Comparison of ENCODE assay signal across 8 mouse cellular contexts in the genomic region with DNA sequence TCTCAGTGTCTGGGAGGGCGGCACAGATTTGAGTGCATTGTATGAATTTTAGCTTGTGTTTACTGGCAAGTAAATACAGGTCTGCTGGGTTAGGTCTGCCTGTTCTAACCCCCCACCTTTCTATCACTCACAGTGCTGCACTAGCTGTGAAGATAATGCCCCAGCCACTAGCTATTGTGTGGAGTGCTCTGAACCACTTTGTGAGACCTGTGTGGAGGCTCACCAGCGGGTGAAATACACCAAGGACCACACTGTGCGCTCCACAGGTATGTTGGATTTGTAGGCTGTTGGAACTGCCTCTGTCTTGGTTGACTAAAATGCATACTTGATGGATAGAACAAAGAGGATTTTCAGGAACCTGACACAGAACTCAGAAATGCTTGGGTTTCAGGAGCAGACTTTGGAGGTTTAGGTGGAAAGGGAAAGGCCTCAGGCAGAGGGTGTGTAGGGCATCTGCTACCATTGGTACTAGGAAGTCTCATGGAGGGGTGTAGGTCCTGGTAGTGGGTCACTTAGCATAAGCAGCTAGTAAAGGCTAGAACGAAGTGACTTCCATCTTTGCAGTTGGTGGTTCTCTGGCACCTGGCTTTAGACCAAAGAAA. TPM values are rescaled to one million over a fixed set of nuclear protein-coding genes. Genes with fewer than 3 reads are reported as not detected.
DNase-seq lines count a peak whose midpoint lies in the region; ATAC-seq and TF ChIP-seq lines count a peak whose summit lies in the region.

No protein-coding gene starts in this region.

- H3K27me3 ChIP-seq in erythroblast, embryonic 14.5 days (ENCODE audit: control insufficient read depth), result no peaks in the 10 kb centered on the region
- H3K27me3 ChIP-seq in CH12.LX (replicated peaks), result no peaks in the 10 kb centered on the region
- H3K27me3 ChIP-seq in forebrain, embryonic 16.5 days (replicated peaks; ENCODE audit: control insufficient read depth, insufficient read depth, low read length), result no peaks in the 10 kb centered on the region
- no peaks in the 10 kb centered on the region for H3K27me3 ChIP-seq in liver, embryonic 15.5 days

- no peak overlapping the region for H3K27ac ChIP-seq in CH12.LX (ENCODE audit: insufficient read depth, low read depth)
- no peak overlapping the region for H3K27ac ChIP-seq in forebrain, embryonic 16.5 days (ENCODE audit: low read length)
- H3K27ac ChIP-seq in liver, embryonic 15.5 days (replicated peaks), result peak overlapping the region; percentile 98

- no peaks in the 10 kb centered on the region for H3K9me3 ChIP-seq in erythroblast, embryonic 14.5 days (ENCODE audit: control insufficient read depth, low read length)
- H3K9me3 ChIP-seq in CH12.LX (replicated peaks; ENCODE audit: low read length), result no peaks in the 10 kb centered on the region
- no peaks in the 10 kb centered on the region for H3K9me3 ChIP-seq in forebrain, embryonic 16.5 days (ENCODE audit: control insufficient read depth, low read length)
- H3K9me3 ChIP-seq in liver, embryonic 15.5 days (replicated peaks), result no peaks in the 10 kb centered on the region

- H3K9ac ChIP-seq in CH12.LX (ENCODE audit: insufficient read depth, low read depth), result peak overlapping the region; percentile 78
- H3K9ac ChIP-seq in forebrain, embryonic 16.5 days (replicated peaks; ENCODE audit: low read depth, low read length), result peak overlapping the region; percentile 90
- peak overlapping the region; percentile 85 for H3K9ac ChIP-seq in liver, embryonic 15.5 days

- no peak for DNase-seq in CH12.LX (ENCODE audit: extremely low read depth)
- DNase-seq in gastrocnemius, adult 18-20 months (ENCODE audit: low spot score), result no peak
- DNase-seq in frontal cortex, adult 2 months (ENCODE audit: extremely low spot score in 1 of 2, low spot score in 1 of 2), result no peak

- peak overlapping the region; percentile 92 for H3K4me2 ChIP-seq in CH12.LX (ENCODE audit: insufficient read depth, low read depth, poor library complexity, severe bottlenecking)
- H3K4me2 ChIP-seq in forebrain, embryonic 16.5 days (ENCODE audit: low read length), result peak overlapping the region; percentile 97
- peak overlapping the region; percentile 98 for H3K4me2 ChIP-seq in liver, embryonic 15.5 days

- in situ Hi-C loops in CH12.LX (cut with MboI; ENCODE audit: low pct_ligation_motif_present, low pct_unique_long_range_greater_than_20kb, low sequenced_read_pairs), result no loop called here

- TF ChIP-seq RAD21 in CH12.LX (IDR thresholded peaks at IDR 0.05; ENCODE audit: low read depth, low read length), result no peak

- no peak for ATAC-seq in erythroblast, adult 5-6 weeks (replicated peaks; ENCODE audit: low FRiP score, poor library complexity, severe bottlenecking)
- no peak for ATAC-seq in forebrain, embryonic 16.5 days
- ATAC-seq in liver, embryonic 15.5 days (ENCODE audit: insufficient read depth), result no peak
- no peak for ATAC-seq in frontal cortex, adult (ENCODE audit: low TSS enrichment)

- dilution Hi-C loops in CH12.LX (cut with MboI; ENCODE audit: extremely low pct_ligation_motif_present, extremely low pct_unique_long_range_greater_than_20kb, low sequenced_read_pairs), result no loop called here

- peak overlapping the region; percentile 65 for H3K4me3 ChIP-seq in erythroblast, embryonic 14.5 days (replicated peaks)
- peak overlapping the region; percentile 92 to 100 (median 94) for H3K4me3 ChIP-seq in CH12.LX (replicated peaks in 1 of 3; ENCODE audit: low read depth in 2 of 3, low read length in 2 of 3, poor library complexity in 1 of 3)
- peak overlapping the region; percentile 90 for H3K4me3 ChIP-seq in forebrain, embryonic 16.5 days (replicated peaks; ENCODE audit: low read length)
- peak overlapping the region; percentile 89 for H3K4me3 ChIP-seq in liver, embryonic 15.5 days (replicated peaks)

- H3K4me1 ChIP-seq in erythroblast, embryonic 14.5 days (ENCODE audit: control insufficient read depth), result peaks cover 39% of the 10 kb centered on the region
- H3K4me1 ChIP-seq in CH12.LX (ENCODE audit: control insufficient read depth in 1 of 2, insufficient read depth in 2 of 2), result peaks cover 10 to 51% of the 10 kb centered on the region in 2 experiments; a peak in 3 of 4 replicates
- peaks cover 28% of the 10 kb centered on the region for H3K4me1 ChIP-seq in forebrain, embryonic 16.5 days (replicated peaks; ENCODE audit: control insufficient read depth, insufficient read depth, low read length)
- peaks cover 43% of the 10 kb centered on the region for H3K4me1 ChIP-seq in liver, embryonic 15.5 days (replicated peaks)

- 29% methylated on average over 4 of the region's 4 CpGs for WGBS in forebrain, embryonic 16.5 days
- 29% methylated on average over 4 of the region's 4 CpGs for WGBS in liver, embryonic 15.5 days (ENCODE audit: insufficient replicate concordance)

- no peak for TF ChIP-seq POLR2A in CH12.LX (IDR thresholded peaks at IDR 0.05; ENCODE audit: low read depth, low read length)

- peaks cover 32% of the 10 kb centered on the region for H3K79me2 ChIP-seq in CH12.LX (replicated peaks; ENCODE audit: control insufficient read depth, extremely low read depth, insufficient read depth, poor library complexity, severe bottlenecking)

- peaks cover 56% of the 10 kb centered on the region for H3K36me3 ChIP-seq in erythroblast, embryonic 14.5 days (ENCODE audit: control insufficient read depth)
- H3K36me3 ChIP-seq in CH12.LX (replicated peaks in 1 of 2; ENCODE audit: control insufficient read depth in 1 of 2, insufficient read depth in 1 of 2, low read length in 1 of 2), result peaks cover 48 to 55% of the 10 kb centered on the region in 2 experiments
- H3K36me3 ChIP-seq in forebrain, embryonic 16.5 days (ENCODE audit: control insufficient read depth, insufficient read depth), result peaks cover 45% of the 10 kb centered on the region
- peaks cover 54% of the 10 kb centered on the region for H3K36me3 ChIP-seq in liver, embryonic 15.5 days (replicated peaks)

- TF ChIP-seq EP300 in CH12.LX (IDR thresholded peaks at IDR 0.05; ENCODE audit: low read length), result no peak

- TF ChIP-seq CTCF in CH12.LX (conservative IDR thresholded peaks at IDR 0.05 in 1 of 2, IDR thresholded peaks at IDR 0.05 in 1 of 2; ENCODE audit: low read depth in 2 of 2, low read length in 2 of 2), result no peak

RNA-seq across cellular contexts. Expression of gene Chmp2a, which starts 9.0 kb away (rescaled TPM):
- 39.9 and 103 TPM in 2 replicates for polyA plus RNA-seq in erythroblast, embryonic 14.5 days (2012)
- 97.4 and 99.3 TPM in 2 replicates for total RNA-seq in erythroblast, adult 5-6 weeks (2015; ENCODE audit: low replicate concordance)
- 144 and 170 TPM in 2 replicates for total RNA-seq in erythroblast, adult 5-6 weeks (2017; ENCODE audit: low replicate concordance)
- 110 and 115 TPM in 2 replicates for total RNA-seq in CH12.LX (2012; rRNA removed)
- 131 and 141 TPM in 2 replicates for total RNA-seq in CH12.LX (2014; rRNA removed)
- 134 and 148 TPM in 2 replicates for polyA plus RNA-seq in CH12.LX (2012; ENCODE audit: insufficient read length, low read depth)
- polyA plus RNA-seq in forebrain, embryonic 16.5 days (2015; fragmentation: Nextera tagmentation; extraction: Ambion mirVana), result 170 and 175 TPM in 2 replicates
- 118 and 120 TPM in 2 replicates for polyA plus RNA-seq in liver, embryonic 15.5 days (2015; fragmentation: Nextera tagmentation; extraction: Ambion mirVana)
- total RNA-seq in gastrocnemius, adult 18-20 months (2021), result 100 to 1,000 TPM in 1 of 2 experiments, 10 to 100 TPM in 1; 95.4 to 103 TPM
- 239 and 244 TPM in 2 replicates for polyA plus RNA-seq in frontal cortex, adult 2 months (2012; rRNA removed)

RNA-seq across cellular contexts. Expression of gene Ube2m, which starts 12.5 kb away (rescaled TPM):
- 22.8 and 28.8 TPM in 2 replicates for polyA plus RNA-seq in erythroblast, embryonic 14.5 days (2012)
- total RNA-seq in erythroblast, adult 5-6 weeks (2015; ENCODE audit: low replicate concordance), result 45.0 and 92.0 TPM in 2 replicates
- 32.8 and 112 TPM in 2 replicates for total RNA-seq in erythroblast, adult 5-6 weeks (2017; ENCODE audit: low replicate concordance)
- total RNA-seq in CH12.LX (2012; rRNA removed) (134 and 156 TPM in 2 replicates), CH12.LX (2014; rRNA removed) (227 and 244 TPM in 2 replicates)
- polyA plus RNA-seq in CH12.LX (2012; ENCODE audit: insufficient read length, low read depth), result 215 and 272 TPM in 2 replicates
- polyA plus RNA-seq in forebrain, embryonic 16.5 days (2015; fragmentation: Nextera tagmentation; extraction: Ambion mirVana), result 66.8 and 67.7 TPM in 2 replicates
- 64.5 and 72.3 TPM in 2 replicates for polyA plus RNA-seq in liver, embryonic 15.5 days (2015; fragmentation: Nextera tagmentation; extraction: Ambion mirVana)
- total RNA-seq in gastrocnemius, adult 18-20 months (2021), result 100 to 1,000 TPM; 148 to 149 TPM
- polyA plus RNA-seq in frontal cortex, adult 2 months (2012; rRNA removed), result 362 and 411 TPM in 2 replicates

RNA-seq across cellular contexts. Expression of gene Zbtb45, which starts 15.8 kb away (rescaled TPM):
- polyA plus RNA-seq in erythroblast, embryonic 14.5 days (2012), result 6.7 and 7.7 TPM in 2 replicates
- 2.7 and 8.2 TPM in 2 replicates for total RNA-seq in erythroblast, adult 5-6 weeks (2015; ENCODE audit: low replicate concordance)
- total RNA-seq in erythroblast, adult 5-6 weeks (2017; ENCODE audit: low replicate concordance), result 21.2 and 23.4 TPM in 2 replicates
- total RNA-seq in CH12.LX (2012; rRNA removed) (9.5 and 12.1 TPM in 2 replicates), CH12.LX (2014; rRNA removed) (6.7 and 6.8 TPM in 2 replicates)
- polyA plus RNA-seq in CH12.LX (2012; ENCODE audit: insufficient read length, low read depth), result 16.7 and 17.1 TPM in 2 replicates
- 43.0 and 44.1 TPM in 2 replicates for polyA plus RNA-seq in forebrain, embryonic 16.5 days (2015; fragmentation: Nextera tagmentation; extraction: Ambion mirVana)
- polyA plus RNA-seq in liver, embryonic 15.5 days (2015; fragmentation: Nextera tagmentation; extraction: Ambion mirVana), result 11.8 and 13.3 TPM in 2 replicates
- 1 to 10 TPM; 3.2 to 4.0 TPM for total RNA-seq in gastrocnemius, adult 18-20 months (2021)
- polyA plus RNA-seq in frontal cortex, adult 2 months (2012; rRNA removed), result 34.3 and 36.8 TPM in 2 replicates

RNA-seq across cellular contexts. Expression of gene Trim28, which starts 26.7 kb away (rescaled TPM):
- polyA plus RNA-seq in erythroblast, embryonic 14.5 days (2012), result 16.2 and 17.6 TPM in 2 replicates
- 209 and 235 TPM in 2 replicates for total RNA-seq in erythroblast, adult 5-6 weeks (2015; ENCODE audit: low replicate concordance)
- total RNA-seq in erythroblast, adult 5-6 weeks (2017; ENCODE audit: low replicate concordance), result 226 and 257 TPM in 2 replicates
- 500 and 583 TPM in 2 replicates for total RNA-seq in CH12.LX (2012; rRNA removed)
- total RNA-seq in CH12.LX (2014; rRNA removed), result 495 and 516 TPM in 2 replicates
- polyA plus RNA-seq in CH12.LX (2012; ENCODE audit: insufficient read length, low read depth), result 728 and 891 TPM in 2 replicates
- polyA plus RNA-seq in forebrain, embryonic 16.5 days (2015; fragmentation: Nextera tagmentation; extraction: Ambion mirVana), result 230 and 237 TPM in 2 replicates
- 75.3 and 89.4 TPM in 2 replicates for polyA plus RNA-seq in liver, embryonic 15.5 days (2015; fragmentation: Nextera tagmentation; extraction: Ambion mirVana)
- 10 to 100 TPM; 63.6 to 65.9 TPM for total RNA-seq in gastrocnemius, adult 18-20 months (2021)
- 234 and 279 TPM in 2 replicates for polyA plus RNA-seq in frontal cortex, adult 2 months (2012; rRNA removed)

RNA-seq across cellular contexts. Expression of gene Slc27a5, which starts 27.6 kb away (rescaled TPM):
- not detected in 2 replicates for polyA plus RNA-seq in erythroblast, embryonic 14.5 days (2012)
- not detected in 2 replicates for total RNA-seq in erythroblast, adult 5-6 weeks (2015; ENCODE audit: low replicate concordance)
- not detected in 2 replicates for total RNA-seq in erythroblast, adult 5-6 weeks (2017; ENCODE audit: low replicate concordance)
- total RNA-seq in CH12.LX (2012; rRNA removed), result 0.04 TPM in 1 of 2 replicates, not detected in the other
- total RNA-seq in CH12.LX (2014; rRNA removed), result not detected in 2 replicates
- polyA plus RNA-seq in CH12.LX (2012; ENCODE audit: insufficient read length, low read depth), result not detected in 2 replicates
- 0.21 and 0.75 TPM in 2 replicates for polyA plus RNA-seq in forebrain, embryonic 16.5 days (2015; fragmentation: Nextera tagmentation; extraction: Ambion mirVana)
- 17.2 and 22.1 TPM in 2 replicates for polyA plus RNA-seq in liver, embryonic 15.5 days (2015; fragmentation: Nextera tagmentation; extraction: Ambion mirVana)
- total RNA-seq in gastrocnemius, adult 18-20 months (2021), result under 1 TPM in 1 of 2 experiments, not detected in 1; 0.28 TPM
- 0.64 and 1.3 TPM in 2 replicates for polyA plus RNA-seq in frontal cortex, adult 2 months (2012; rRNA removed)
